Mouse (Mus musculus): ENCODE data around the gene Cd83. TPM values are rescaled to one million over a fixed set of nuclear protein-coding genes. Genes with fewer than 3 reads are reported as not detected.

Gene Cd83
- 5.5 and 7.1 TPM in 2 replicates for polyA plus RNA-seq (2012; rRNA removed)

DNA sequence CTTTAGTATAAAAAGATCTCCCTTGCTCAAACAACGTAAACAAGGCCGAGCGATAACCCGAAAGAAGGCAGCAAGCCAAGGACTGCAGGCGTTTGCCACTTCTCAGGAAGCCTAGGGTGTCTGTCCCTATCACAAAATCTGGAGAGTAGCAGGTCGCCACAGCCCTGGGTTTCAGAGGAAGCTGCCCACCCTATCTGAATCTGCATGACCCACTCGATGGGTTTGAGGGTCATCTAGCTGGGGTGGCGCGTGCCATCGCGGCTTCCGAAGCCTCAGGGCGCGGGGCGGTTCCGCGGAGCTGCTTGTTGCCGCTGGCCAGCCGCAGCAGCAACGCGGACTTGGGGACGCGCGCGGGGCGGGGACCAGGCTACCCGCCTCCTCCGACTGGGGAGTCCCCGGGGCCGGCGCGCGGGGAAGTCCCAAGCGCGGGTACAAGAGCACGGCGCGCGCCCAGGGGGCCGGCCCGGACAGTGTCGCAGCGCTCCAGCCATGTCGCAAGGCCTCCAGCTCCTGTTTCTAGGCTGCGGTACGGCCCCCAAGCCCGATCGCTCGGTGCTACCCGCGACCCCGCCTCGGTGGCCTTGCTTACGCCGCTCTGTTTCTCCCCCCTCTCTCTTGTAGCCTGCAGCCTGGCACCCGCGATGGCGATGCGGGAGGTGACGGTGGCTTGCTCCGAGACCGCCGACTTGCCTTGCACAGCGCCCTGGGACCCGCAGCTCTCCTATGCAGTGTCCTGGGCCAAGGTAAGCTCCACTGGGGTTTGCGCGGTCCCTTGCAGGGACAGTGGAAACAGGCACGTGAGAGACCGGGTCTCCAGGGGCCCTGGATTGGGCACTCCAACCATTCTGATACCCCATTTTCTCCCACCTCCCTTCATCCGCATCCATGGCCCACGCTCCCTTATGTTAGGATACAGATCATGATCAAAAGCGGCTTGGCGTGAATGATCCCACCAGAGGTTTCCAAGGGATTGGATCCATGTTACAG, at the start of gene Cd83:
Cd83 (plus strand) TSS at position 51 of the 987 bp plus-strand sequence.

Other genes starting within 250 kb of the Cd83 start
- gene Mcur1, start 224.6 kb upstream of the Cd83 start, polyA plus RNA-seq (2012; rRNA removed): 9.7 and 11.8 TPM in 2 replicates
- 19.5 and 22.1 TPM in 2 replicates for gene Rnf182, start 169.1 kb upstream of the Cd83 start, polyA plus RNA-seq (2012; rRNA removed)

Measured in central nervous system, embryonic 14 days (tissue).